Mouse (Mus musculus): ENCODE results near the gene Tmem63b.

DNA sequence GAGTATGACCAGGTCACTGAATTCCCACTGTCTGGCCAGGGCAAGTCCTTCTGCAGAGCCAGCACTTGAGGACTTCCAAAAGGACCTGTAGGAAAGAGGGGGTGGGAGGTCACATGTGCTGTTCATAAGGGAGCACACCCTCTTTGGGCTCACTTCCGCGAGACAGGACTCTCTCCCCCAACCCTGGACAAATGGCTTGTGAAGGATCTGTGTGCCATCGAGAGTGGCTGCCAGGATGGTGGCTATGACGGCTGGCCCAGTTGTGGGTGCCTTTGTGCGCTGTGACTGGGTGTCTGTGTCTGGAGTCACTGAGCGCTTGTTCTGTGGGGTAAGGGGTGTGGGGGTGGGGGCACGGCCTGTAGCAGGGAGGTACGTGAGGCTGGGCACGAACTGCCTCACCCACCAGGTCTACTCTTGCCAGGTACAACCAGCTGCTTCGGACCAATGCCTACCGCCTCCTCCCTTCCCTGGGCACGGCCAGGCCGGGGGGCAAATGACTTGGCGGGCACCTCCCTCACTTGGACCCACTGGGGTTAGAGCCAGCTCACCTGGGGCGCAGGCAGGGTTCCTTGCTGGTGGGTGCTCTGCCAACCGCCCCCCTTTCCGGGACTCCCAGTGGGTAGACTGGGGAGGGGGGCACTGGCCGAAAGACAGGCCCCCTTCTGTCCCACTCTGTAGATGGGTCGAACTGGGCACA is 46.5 kb upstream of the Tmem63b start:
- no peak for TF ChIP-seq GATA1 (IDR thresholded peaks at IDR 0.05; ENCODE audit: borderline replicate concordance, low read length)
- no peak for TF ChIP-seq FLI1 (IDR thresholded peaks at IDR 0.05; ENCODE audit: low read length)

All from megakaryocyte, embryonic 14.5 days (primary cell).